Mouse (Mus musculus) forebrain, embryonic 10.5 days (tissue): Measurements from ENCODE around the gene Anp32a. TPM values are rescaled to one million over a fixed set of nuclear protein-coding genes. Genes with fewer than 3 reads are reported as not detected.

Experiments used
- DNase-seq: peaks from one replicate; pipeline ENCODE4 v3.0.0-alpha.2; 2017; ENCODE audit warnings: low spot score; ENCODE audit errors: extremely low spot score
- H3K27ac ChIP-seq: fragments of 300-500 bp; sonication (generic); 2 replicates; pipeline ENCODE4 v1.5.1; 2016; ENCODE audit warnings: mild to moderate bottlenecking
- H3K27me3 ChIP-seq: fragments of 300-500 bp; sonication (generic); 2 replicates; pipeline ENCODE4 v1.6.1; 2016; ENCODE audit warnings: mild to moderate bottlenecking; ENCODE audit not compliant: poor library complexity, severe bottlenecking
- H3K36me3 ChIP-seq: fragments of 300-500 bp; sonication (generic); replicated peaks from 2 replicates; pipeline ENCODE4 v1.6.1; 2016; ENCODE audit warnings: mild to moderate bottlenecking, moderate library complexity
- H3K4me1 ChIP-seq: fragments of 300-500 bp; sonication (generic); 2 replicates; pipeline ENCODE4 v1.6.1; 2016
- H3K4me3 ChIP-seq: fragments of 300-500 bp; sonication (generic); 2 replicates; pipeline ENCODE4 v1.5.1; 2016; ENCODE audit warnings: mild to moderate bottlenecking, moderate library complexity
- H3K9me3 ChIP-seq: fragments of 300-500 bp; sonication (generic); 2 replicates; pipeline ENCODE4 v1.6.1; 2016; ENCODE audit warnings: mild to moderate bottlenecking, moderate library complexity
- WGBS: fragments of 180-500 bp; shearing (Covaris S2); methylation state at CpG from one replicate; pipeline ENCODE4 v1.1.7; 2016; 5-methylcytosine and 5-hydroxymethylcytosine counted together
- polyA plus RNA-seq: library from polyadenylated mRNA; unstranded; fragments of >200 nt; fragmentation: Nextera tagmentation; extraction: Ambion mirVana; gene quantifications from 2 replicates; pipeline ENCODE4 v1.2.1, GENCODE M21; 2016

The Anp32a gene
- 224 and 281 TPM in 2 replicates for polyA plus RNA-seq

DNA sequence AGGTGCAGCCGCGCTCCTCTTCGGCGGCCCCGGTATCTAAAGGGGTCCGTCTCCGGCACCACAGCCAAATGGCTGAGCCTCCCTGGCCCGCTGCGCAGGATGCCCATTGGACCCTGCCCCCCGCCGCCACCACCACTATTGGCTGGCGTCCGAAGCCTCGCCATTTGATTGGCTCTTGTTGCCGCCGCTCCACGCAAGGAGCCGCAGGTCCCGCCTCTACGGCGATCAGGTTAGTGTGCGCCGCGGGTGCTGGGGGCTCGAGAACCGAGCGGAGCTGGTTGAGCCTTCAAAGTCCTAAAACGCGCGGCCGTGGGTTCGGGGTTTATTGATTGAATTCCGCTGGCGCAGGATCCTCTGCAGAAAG lies at the start of gene Anp32a:
Gene Anp32a (plus strand): TSS at position 171 of the 364 bp plus-strand sequence.
- Histone ChIP-seq H3K4me1 (peaks cover 50% of the 10 kb centered on the region), H3K9me3 (no peaks in the 10 kb centered on the region), H3K36me3 (peaks cover 13% of the 10 kb centered on the region; the same call in 1 of the 2 replicates), H3K27ac (peak within 1 kb of the TSS; percentile 100), H3K27me3 (no peaks in the 10 kb centered on the region), H3K4me3 (peak within 1 kb of the TSS; percentile 96)
- under 1% methylated on average over 34 of the region's 34 CpGs for WGBS
- peak; percentile 97 for DNase-seq

DNA sequence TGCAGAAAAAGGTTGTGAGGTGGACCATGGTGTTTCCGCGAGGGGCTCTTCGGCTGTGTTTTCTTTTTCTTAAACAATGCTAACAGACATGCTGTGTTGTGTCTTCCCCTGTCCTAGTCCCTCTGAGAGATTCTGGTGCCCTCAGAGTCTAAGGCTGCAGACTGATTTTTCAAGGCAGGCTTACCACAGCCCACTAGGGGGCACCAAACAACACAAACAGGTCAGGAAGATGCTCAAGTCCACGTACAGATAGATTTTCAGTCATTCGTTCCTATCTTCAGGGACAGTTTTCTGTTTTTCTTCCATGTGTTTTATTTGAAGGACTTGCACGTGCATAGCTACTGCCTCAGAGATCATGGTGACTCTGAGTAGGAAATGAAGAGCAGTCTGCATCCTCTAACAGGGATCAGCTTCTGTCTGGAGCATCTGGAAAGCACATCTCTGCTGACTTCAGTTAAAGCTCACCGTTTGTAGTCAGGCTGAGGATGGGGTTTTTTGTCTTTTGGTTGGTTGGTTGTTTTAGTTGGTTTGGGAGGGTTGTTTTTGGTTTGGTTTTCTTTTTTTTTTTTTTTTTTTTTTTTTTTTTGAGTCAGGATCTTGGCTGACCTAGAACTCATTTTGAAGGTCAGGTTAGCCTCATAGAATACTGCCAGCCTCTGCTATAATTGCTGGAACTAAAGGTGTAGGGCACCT lies 45.9 kb upstream of the Anp32a start:
- 37% methylated on average over 7 of the region's 7 CpGs for WGBS

DNA sequence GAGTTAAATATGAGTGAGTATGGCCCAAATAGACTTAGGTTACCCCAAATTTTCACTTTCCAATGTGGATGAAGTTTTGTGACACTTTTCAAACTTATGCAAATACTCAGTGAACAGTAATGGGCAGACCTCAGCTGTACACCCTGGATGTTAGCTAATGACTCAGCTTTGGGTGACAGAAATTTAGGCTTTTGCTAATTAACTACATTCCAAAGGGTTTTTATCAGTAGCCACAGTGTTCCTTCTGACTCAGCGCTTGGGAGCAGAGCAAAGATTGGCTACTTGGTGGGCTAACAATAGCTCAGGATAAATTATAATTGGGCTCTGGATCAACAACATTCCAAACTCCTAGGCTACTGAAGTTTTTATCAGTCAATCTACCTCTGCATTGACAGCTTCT lies 44.2 kb upstream of the Anp32a start:
- no peak for DNase-seq
- Histone ChIP-seq H3K27me3 (no peaks in the 10 kb centered on the region), H3K4me1 (peaks cover 15% of the 10 kb centered on the region), H3K9me3 (no peaks in the 10 kb centered on the region), H3K36me3 (no peaks in the 10 kb centered on the region), H3K27ac (no peak overlapping the region), H3K4me3 (no peak overlapping the region)
- WGBS = 64% methylated on average over 1 of the region's 1 CpGs

More for the DNA sequence above, 45.9 kb upstream of the Anp32a start:
- Histone ChIP-seq H3K27me3 (no peaks in the 10 kb centered on the region), H3K4me1 (peaks cover 15% of the 10 kb centered on the region), H3K9me3 (no peaks in the 10 kb centered on the region), H3K4me3 (no peak overlapping the region), H3K27ac (no peak overlapping the region), H3K36me3 (no peaks in the 10 kb centered on the region)
- DNase-seq = peak; percentile 65

DNA sequence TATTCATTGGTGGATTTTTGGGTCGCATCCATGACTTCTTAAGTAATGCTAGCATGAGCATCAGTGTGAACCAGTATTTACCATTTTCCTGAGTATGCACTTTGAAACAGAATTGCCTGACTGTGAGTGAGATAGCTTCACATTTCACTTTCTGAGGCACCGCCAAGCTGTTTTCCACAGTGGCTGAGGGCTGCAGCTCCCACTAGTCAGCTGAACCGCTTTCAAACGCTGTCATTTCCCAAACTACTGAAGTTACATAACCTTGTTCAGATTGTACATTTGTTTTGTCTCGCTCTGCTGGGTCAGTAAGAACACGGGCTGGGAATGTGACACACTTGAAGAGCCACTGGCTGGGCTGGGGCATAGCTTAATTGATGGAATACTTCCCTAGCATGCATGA lies 25.5 kb upstream of the Anp32a start:
- Histone ChIP-seq H3K4me1 (no peaks in the 10 kb centered on the region), H3K9me3 (peaks cover 8% of the 10 kb centered on the region; the same call in 1 of the 2 replicates), H3K36me3 (no peaks in the 10 kb centered on the region), H3K4me3 (no peak overlapping the region), H3K27ac (no peak overlapping the region), H3K27me3 (no peaks in the 10 kb centered on the region)
- 93% methylated on average over 6 of the region's 6 CpGs for WGBS
- no peak for DNase-seq

DNA sequence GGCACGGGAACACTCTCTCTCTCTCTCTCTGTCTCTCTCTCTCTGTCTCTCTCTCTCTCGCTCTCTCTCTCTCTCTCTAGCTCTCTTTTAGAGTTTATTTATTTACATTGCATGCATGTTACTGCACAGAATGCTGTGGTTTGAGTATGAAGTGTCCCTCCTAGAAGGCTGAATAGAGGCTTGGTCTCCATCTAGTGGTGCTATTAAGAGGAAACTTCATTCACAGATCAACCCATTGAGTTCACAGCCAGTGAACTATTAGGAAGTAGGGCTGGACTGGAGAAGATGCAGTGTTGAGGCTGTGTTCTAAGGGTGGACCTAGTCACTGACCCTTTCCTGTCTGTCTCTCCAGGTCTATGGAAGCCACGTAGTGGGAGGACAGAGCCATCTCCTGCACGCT lies 22.4 kb upstream of the Anp32a start:
- H3K9me3 ChIP-seq = peaks cover 12% of the 10 kb centered on the region; the same call in 1 of the 2 replicates
- 83% methylated on average over 4 of the region's 4 CpGs for WGBS
- DNase-seq = no peak
- H3K4me3 ChIP-seq = no peak overlapping the region
- no peaks in the 10 kb centered on the region; the same call in 1 of the 2 replicates for H3K4me1 ChIP-seq
- no peak overlapping the region for H3K27ac ChIP-seq
- no peaks in the 10 kb centered on the region for H3K36me3 ChIP-seq
- no peaks in the 10 kb centered on the region for H3K27me3 ChIP-seq

DNA sequence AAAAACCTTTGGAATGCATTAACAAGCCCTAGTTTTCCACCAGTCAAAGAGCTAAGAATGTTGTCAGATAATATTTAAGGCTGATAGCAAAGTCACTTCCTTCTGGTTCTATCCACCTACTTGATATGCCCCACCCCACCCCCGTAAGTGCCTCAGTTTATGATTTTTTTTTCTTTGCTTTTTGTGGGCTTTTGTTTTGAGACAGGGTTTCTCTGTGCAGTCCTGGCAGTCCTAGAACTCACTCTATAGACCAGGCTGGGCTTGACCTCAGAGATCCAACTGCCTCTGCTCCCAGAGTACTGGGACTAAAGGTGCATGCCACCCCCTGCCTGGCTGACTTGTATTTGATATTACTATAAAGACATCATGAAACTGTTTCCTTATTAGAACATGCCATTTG lies 17.3 kb upstream of the Anp32a start:
- peaks cover 3% of the 10 kb centered on the region; the same call in 1 of the 2 replicates for H3K4me1 ChIP-seq
- no peaks in the 10 kb centered on the region for H3K36me3 ChIP-seq
- DNase-seq = no peak
- 78% methylated on average over 1 of the region's 1 CpGs for WGBS
- no peak overlapping the region for H3K27ac ChIP-seq
- H3K9me3 ChIP-seq = peaks cover 4% of the 10 kb centered on the region; the same call in 1 of the 2 replicates
- no peak overlapping the region for H3K4me3 ChIP-seq
- no peaks in the 10 kb centered on the region for H3K27me3 ChIP-seq

DNA sequence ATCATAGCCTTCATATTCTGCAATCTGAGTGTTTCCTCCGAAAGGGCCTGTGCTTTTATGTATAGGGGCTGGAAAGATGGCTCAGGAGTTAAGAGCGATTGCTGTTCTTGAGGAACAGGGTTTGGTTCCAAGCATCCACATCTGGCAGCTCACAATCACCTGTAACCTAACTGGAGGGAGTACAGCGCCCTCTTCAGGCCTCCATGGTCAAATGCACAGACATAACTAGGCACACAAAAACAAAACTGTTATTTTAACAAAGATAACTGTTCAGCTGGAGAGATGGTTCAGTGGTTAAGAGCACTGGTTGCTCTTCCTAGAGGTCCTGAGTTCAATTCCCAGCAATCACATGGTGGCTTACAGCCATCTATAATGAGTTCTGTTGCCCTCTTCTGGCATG lies 15.1 kb upstream of the Anp32a start:
- no peak overlapping the region for H3K4me3 ChIP-seq
- no peaks in the 10 kb centered on the region for H3K27me3 ChIP-seq
- DNase-seq = no peak
- peaks cover 3% of the 10 kb centered on the region; the same call in 1 of the 2 replicates for H3K4me1 ChIP-seq
- H3K27ac ChIP-seq = no peak overlapping the region
- no peaks in the 10 kb centered on the region for H3K36me3 ChIP-seq
- H3K9me3 ChIP-seq = peaks cover 2% of the 10 kb centered on the region; the same call in 1 of the 2 replicates
- 71% methylated on average over 3 of the region's 3 CpGs for WGBS

DNA sequence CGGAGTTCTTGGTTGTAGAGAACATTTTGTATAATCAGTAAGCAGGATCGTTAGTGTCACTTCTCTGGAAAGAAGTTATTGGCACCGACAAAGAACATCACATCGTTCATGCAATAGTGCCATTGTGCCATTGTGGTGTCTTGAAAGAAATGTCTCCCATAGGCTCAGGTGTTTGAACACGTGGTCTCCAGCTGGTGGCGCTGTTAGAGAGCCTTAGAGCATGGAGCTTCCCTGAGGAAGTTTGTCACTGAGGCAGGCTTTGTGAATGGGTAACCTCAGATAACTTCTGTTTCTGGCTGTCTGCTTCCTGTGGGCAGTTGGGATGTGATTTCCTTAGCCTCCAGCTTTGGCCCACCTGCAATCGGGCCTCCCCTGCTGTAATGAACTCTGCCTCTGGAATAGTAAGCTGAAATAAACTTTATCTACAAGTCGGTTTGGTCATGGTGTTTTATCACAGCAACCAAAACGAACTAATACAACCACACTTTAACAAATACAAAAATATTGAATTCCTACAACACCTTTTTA lies 6.7 kb upstream of the Anp32a start:
- Histone ChIP-seq H3K36me3 (peaks cover 15% of the 10 kb centered on the region; the same call in 1 of the 2 replicates), H3K27ac (no peak overlapping the region), H3K27me3 (no peaks in the 10 kb centered on the region), H3K4me3 (no peak overlapping the region), H3K4me1 (peaks cover 21% of the 10 kb centered on the region), H3K9me3 (peaks cover 7% of the 10 kb centered on the region)
- no peak for DNase-seq
- 87% methylated on average over 9 of the region's 9 CpGs for WGBS

DNA sequence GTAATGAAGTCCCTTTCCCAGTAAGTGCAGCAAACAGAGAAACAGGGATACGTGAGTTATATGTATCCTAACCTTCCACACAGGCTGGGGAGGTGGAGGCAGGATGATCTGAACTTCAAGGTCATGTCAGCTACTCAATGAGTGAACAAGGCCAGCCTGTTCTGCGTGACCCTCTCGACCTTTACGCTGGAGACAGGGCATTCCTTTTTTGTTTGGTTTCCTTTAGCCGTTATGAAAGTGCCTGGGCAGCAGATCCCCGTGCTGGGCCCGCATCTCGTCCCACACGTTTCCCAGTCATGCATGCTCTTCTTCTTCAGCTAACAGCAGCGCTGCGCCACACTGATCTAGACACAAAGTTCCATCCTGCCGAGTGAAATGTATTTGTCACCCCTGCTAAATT lies 5.7 kb upstream of the Anp32a start:
- Histone ChIP-seq H3K27ac (no peak overlapping the region), H3K27me3 (no peaks in the 10 kb centered on the region), H3K4me3 (no peak overlapping the region), H3K9me3 (peaks cover 7% of the 10 kb centered on the region), H3K4me1 (peaks cover 31% of the 10 kb centered on the region), H3K36me3 (peaks cover 15% of the 10 kb centered on the region; the same call in 1 of the 2 replicates)
- WGBS = 68% methylated on average over 12 of the region's 12 CpGs
- DNase-seq = no peak

DNA sequence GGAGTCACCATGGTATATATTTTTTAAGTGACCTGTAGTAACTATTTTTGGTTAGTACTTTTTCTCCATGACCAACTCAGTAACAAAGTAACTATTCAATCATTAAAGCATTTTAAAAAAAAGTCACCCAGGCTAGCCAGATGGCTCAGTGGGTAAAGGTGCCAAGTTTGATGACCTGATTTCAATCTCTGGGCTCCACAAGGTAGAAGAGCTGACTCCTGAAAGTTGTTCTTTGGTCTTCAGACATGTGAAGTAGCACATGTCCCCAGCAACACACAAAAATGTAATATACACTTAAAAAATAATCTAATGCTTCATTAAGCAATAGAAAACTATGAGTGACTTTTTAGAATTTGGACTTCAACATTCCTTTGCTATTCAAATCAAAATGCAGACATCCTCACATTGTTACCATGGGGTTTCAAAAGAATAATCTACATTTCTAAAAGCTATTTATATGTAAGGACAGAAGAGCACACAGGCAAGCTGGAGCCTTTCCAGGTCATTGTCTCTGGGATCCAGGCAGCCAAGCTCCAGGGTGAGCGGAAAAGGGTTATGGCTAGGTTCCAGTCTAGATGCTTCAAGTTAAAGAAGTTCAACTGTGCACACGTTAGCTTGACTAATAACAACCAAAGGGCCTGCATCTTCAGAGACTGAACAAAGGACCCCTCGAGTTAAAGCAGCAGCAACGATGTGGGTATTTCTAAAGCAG lies 3.0 kb upstream of the Anp32a start:
- 84% methylated on average over 4 of the region's 4 CpGs for WGBS

DNA sequence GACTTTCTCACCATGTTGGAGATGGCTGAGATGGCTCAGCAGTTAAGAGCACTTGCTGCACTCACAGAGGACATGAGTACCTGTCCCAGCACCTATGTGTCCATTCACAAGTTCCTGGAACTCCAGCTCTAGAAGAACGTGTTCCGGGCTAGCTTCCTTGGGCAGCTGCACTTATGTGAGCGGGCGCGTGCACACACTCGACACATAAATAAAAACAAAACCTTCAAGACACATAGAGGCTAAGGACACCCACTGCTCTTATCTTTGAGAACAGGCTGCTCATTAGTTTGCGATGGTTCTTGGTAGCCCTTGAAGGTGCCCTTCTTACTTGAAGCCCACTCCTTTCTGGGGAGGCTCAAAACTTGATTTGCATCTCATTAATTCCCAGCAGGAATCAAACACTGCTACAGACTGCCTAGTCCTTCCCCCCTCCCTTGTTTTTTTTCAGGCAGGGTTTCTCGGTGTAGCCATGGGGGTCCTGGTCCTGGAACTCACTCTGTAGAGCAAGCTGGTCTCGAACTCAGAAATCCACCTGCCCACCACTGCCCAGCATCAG lies 2.4 kb upstream of the Anp32a start:
- Histone ChIP-seq H3K9me3 (peaks cover 7% of the 10 kb centered on the region), H3K4me3 (peak overlapping the region; percentile 8; the same call in 1 of the 2 replicates), H3K4me1 (peaks cover 38% of the 10 kb centered on the region), H3K36me3 (peaks cover 15% of the 10 kb centered on the region; the same call in 1 of the 2 replicates), H3K27ac (no peak overlapping the region), H3K27me3 (no peaks in the 10 kb centered on the region)
- DNase-seq = no peak
- WGBS = 76% methylated on average over 9 of the region's 9 CpGs

More for the DNA sequence above, 3.0 kb upstream of the Anp32a start:
- no peak overlapping the region; the same call in 1 of the 2 replicates for H3K4me3 ChIP-seq
- peaks cover 7% of the 10 kb centered on the region for H3K9me3 ChIP-seq
- H3K27ac ChIP-seq = no peak overlapping the region
- H3K4me1 ChIP-seq = peaks cover 35% of the 10 kb centered on the region
- peaks cover 15% of the 10 kb centered on the region; the same call in 1 of the 2 replicates for H3K36me3 ChIP-seq
- no peak for DNase-seq
- H3K27me3 ChIP-seq = no peaks in the 10 kb centered on the region

DNA sequence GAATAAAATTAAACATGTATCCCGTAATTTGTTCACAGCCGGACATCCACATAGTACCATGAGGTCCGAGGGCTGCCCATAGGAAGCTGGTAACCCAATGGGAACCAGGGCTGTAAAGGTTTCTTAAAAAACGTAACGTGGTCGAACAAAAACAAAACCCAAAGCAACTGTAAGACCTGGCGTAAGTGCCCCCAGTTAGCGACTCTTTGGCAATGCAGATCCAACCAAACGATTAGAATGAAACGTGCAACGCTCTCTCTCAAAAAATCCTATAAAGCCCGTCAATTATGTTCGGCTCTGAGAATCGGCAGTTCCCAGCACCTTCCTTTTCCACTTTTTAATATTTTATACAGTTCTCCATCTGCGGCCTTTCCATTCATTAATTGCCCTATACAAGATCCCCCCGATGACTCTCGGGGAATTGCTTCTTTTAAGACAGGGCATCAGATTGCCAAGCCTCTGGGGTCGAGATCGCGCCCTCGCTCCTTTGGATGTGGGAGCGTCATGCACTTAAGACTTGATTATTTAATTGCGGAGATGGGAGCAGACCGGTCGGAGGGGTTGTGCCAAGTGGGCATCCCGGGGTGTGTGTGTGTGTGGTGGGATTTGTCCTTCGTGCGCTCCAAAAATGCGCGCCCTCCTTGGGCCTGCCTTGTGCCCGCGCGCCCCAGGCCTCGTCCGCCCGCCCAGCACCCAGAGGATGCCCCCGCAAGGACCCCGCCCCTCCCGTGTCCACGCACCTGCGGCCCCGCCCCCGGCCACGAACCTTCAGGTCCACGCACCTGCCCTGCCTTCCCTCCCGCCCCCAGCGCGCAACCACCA lies 581 bp upstream of the Anp32a start:
- H3K4me1 ChIP-seq = peaks cover 50% of the 10 kb centered on the region
- no peaks in the 10 kb centered on the region for H3K27me3 ChIP-seq
- 2% methylated on average over 48 of the region's 48 CpGs for WGBS
- peak overlapping the region; percentile 96 for H3K4me3 ChIP-seq
- H3K27ac ChIP-seq = peak overlapping the region; percentile 100
- H3K9me3 ChIP-seq = no peaks in the 10 kb centered on the region
- peaks cover 13% of the 10 kb centered on the region; the same call in 1 of the 2 replicates for H3K36me3 ChIP-seq
- no peak for DNase-seq
